Mouse (Mus musculus) cerebellum, postnatal 10 days (tissue): Measurements from ENCODE around the gene Slc52a3.
"Not testable (repeated sequence)": the region's sequence is repeated elsewhere in the genome, so short reads cannot be mapped to it uniquely, and the experiment has no call there.

Experiments
- DNase-seq, 2 experiments: peaks; one replicate each; pipeline ENCODE4 v3.0.0; 2021; ENCODE audit warnings: mixed read lengths in 2 of 2

The Slc52a3 gene

DNA sequence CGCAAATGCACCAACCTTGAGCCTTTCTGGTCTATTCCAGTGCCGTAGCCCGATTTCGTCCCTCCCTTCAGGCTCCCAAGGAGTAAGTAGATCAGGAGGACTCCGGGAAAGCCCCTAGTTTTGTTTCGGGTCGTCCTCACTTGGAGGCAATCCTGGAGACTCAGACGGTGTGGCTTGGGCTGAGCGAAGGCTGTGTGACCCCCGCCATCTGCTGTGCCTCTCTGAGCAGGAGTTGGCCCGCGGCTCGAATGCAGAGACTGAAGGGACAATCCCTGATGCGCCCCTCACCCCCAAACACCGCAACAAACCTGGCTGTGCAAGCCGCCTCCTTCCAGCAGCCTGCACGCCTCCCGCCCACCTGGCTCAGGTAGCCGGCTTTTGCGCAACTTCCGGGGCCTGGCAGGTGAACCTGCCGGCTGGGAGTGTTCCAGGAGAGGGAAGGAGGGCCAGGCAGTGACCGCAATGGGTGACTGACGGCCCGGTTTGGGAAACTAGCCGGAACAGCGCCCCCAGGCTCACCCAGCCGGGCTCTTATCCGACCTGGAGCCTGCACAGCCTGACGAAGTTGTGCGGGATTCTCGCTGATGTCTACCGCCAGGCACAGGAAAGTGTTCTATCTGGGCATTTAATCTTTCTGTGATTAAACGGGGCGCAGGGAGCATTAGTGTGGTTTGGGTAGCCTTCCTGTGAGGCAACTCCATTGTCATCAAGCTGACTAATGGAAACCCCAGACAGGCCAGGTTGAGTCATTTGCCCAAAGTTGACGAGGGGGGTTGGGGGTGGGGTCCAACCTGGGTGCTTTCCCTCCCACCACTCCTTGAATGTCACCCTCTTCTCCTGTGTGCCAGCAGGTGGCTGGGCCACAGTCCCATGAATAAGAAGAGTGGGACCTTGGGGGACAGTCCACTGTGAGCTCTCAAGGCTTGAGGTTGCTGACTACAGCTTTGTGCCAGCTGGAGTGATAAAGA is 22.4 kb upstream of the Slc52a3 start:
- peak; percentile 71 to 79 for DNase-seq

DNA sequence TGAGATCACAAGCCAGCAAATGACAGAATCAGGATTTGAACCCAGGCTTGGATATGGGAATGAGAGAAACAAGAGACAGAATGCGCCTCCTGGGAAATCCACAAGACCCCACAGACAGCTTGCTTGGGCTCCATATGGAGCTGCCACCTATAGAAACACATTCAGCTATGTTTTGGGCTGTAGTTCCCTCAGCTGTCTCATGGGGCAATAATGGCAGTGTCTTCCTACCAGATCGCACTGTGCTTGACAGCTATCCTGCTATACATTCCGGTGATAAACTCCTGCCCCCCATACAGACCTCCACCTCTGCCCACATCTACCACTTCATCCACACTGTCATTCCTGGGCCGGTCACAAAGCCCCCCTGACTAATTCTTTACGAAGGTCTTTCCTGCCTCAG is 21.0 kb upstream of the Slc52a3 start:
- DNase-seq = no peak

DNA sequence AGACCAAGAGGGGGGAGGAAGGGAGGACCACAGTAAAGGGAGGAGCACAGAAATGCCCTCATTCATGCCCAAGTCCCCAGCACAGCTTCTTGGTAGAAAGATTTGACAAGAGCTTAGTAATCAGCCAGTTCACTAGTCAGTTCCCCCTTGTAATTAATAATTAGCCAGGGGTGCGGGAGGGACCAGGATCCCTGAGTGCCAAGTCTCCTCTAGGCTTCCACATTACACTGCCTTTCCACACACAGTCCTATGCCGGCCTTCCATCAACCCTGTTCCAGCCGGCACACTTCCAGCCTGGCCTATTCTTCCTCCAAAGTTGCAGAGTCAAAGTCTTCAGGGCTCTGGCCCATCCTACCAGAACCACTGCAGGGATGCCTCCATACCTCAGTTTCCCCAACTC is 20.2 kb upstream of the Slc52a3 start:
- DNase-seq = no peak

DNA sequence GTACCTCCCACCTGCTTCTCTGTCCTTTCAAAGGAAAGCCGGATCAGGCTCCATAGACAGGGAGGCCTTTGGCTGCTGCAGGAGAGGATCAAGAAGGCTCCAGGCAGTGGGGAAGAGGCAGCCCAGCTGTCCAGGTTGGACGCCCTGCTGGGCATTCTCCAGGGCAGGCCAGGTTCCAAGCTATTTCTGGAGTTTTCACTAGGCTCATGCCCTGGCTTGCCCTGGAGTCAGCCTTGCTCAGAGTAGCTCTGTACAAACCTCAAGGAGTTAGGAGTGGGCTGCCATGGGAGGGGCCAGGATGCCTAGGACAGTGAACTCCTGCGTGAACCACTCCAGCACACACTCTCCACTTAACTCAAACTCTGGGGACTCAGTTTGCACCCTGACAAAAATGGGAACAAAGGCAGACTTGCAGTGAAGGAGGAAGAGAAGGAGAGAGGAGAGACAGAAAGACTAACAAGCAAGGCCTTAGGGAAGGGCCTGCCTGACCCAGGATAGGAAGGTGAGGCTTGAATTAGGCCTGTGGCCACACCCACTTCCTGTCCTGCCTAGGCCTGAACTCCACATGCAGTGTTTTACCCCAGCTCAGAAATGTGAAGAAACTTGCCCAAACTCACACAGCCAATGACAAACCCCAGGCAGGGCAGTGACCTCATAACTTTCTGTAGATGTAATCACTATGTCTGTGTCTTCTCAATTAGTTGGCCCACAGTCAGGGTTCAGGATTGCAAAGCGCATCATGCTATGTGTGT is 18.4 kb upstream of the Slc52a3 start:
- DNase-seq = peak; percentile 79 to 86

GRCm38 (mm10) chr2:151978494-151978893 is 17.8 kb upstream of the Slc52a3 start:
- peak in 1 of 2 experiments; percentile 33 for DNase-seq

DNA sequence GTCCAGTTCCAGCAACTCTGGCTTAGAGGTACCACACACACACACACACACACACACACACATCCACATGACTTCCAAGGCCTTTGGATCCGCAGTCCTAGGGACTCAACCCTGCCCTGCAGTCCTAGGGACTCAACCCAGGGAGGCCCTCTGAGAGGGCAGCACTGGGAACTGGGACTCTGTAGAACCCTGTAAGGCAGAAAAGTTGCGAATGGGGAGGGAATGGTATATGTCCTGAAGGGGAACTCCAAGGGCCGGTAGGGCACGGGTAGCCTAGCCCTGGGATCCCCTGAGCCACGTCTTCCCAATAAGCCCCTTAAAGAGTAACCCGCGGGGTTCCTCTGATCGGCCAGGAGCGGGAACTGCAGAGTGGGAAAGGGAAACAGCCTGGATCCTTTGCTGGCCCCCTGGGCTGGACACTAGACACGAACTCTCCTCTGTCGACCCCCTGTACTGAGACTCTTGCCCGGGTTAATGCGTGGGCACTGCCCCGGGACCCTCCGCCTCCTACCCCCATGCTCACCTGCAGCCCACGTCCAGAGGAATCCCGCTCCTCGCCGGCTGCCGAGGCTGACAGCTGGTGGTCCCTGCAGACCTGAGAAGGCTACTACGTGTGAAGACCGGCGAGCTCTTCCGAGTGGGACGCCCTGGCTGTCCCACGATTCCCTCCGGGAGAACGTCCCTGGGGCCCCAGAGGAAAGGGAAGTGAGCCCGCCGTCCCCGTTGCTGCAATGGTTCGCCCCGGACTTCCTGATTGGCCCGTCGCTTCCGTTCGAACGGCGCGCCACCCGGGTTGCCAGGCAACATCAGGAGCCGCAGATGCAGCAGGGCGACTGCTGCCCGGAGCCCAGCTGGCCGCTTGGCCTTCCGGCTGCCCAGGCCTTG is 16.6 kb upstream of the Slc52a3 start, which contains the start of gene Fam110a:
Gene Fam110a (minus strand): TSS at position 750 of the 885 bp plus-strand sequence.
- peak; percentile 95 to 97 for DNase-seq

- DNase-seq = no peak
These were observed 16.0 kb upstream of the Slc52a3 start for GRCm38 (mm10) chr2:151980355-151980693.

GRCm38 (mm10) chr2:151981268-151981667 is 15.0 kb upstream of the Slc52a3 start:
- DNase-seq = no peak

DNA sequence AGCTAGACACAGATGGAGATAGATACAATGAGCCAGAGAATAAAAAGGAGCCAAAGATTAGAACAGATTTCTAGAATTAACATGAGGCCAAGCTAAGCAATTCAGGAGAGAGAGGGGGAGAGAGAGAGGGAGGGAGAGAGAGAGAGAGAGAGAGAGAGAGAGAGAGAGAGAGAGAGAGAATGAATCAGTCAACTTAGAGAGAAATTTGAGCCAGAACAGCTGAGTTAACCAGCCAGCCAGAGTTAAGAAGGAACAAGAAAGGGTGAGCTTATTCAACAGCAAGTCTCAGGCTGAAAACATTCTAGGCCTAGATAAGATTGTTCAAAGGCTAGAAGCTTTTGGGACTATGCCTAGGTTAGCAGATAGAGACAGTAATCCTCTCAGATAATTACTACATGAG is 13.8 kb upstream of the Slc52a3 start:
- DNase-seq = no peak

GRCm38 (mm10) chr2:151984019-151984418 is 12.3 kb upstream of the Slc52a3 start:
- no peak for DNase-seq

GRCm38 (mm10) chr2:151985426-151986172 is 10.7 kb upstream of the Slc52a3 start:
- DNase-seq = no peak

GRCm38 (mm10) chr2:151986958-151987357 is 9.4 kb upstream of the Slc52a3 start:
- DNase-seq = no peak

DNA sequence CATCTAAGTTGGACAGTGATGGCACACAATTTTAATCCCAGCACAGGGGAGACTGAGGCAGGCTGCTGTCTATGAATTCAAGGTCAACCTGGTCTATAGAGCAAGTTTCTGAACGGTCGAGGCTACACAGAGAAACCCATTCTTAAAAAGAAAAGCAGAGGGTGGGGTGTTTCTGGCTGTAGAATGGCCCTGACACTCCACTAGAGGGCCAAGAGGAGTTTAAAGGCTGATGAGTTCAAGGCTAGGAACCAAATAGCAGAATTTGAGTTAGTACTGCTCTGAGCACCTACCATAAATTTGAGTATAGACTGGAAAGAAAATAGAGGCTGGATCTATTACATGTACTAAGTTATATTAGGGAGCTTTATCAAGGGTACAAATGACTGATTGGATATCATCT is 7.3 kb upstream of the Slc52a3 start:
- no peak for DNase-seq

GRCm38 (mm10) chr2:151990985-151991394 is 5.3 kb upstream of the Slc52a3 start:
- DNase-seq = peak; percentile 89 to 94

- peak; percentile 54 to 62 for DNase-seq
These were observed 4.9 kb upstream of the Slc52a3 start for GRCm38 (mm10) chr2:151991446-151991845.

DNA sequence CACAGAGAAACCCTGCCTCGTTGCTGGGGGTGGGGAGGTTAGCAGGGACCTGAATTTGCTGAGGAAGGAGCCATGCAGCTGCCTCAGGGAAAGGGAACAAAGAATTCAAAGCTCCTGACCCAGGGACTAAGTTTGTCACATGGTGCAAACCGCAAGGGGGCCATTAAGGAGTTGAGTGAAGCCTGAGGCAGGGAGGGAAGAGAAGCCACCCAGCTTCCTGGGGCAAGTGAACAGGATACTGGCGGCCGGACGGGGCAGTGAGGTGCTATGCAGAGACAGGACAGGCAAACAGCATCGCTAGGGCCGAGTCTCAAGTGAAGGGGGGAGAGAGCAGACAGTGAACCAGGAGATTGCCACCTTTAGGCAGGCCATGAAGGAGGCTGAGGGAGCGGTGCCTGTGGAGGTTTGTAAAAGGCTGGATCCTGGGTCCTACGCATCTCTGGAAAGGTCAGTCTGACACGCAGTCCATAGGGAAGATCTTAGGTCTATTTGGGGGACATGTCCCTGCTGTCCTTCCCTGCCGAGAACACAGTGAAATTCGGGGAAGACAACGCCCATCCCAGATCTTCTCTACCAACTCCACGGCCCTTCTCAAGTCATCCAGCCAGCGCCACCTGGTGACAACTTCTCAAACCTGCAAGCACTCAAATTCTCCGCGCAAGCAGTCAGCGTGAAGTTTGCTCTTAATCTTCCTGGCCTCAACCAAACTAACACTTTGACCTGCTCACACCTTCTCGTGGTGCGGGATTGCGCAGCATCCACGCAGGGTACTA is 1.8 kb upstream of the Slc52a3 start:
- peak; percentile 88 to 92 for DNase-seq

DNA sequence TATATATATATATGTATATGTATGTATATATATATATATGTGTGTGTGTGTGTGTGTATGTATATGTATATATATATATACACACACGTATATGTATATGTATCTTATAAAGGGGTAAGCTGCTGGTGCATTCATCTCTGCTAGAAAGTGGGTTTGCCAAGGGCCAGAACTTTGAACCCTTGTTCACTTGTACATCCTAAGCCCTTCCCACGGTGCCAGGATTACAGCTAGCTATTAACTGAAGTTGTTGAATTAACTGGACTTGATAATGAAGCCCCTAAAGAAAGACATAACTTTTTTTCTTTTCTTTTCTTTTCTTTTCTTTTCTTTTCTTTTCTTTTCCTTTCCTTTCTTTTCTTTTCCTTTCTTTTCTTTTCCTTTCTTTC is 872 bp downstream of the Slc52a3 start:
- DNase-seq = not testable (repeated sequence)

DNA sequence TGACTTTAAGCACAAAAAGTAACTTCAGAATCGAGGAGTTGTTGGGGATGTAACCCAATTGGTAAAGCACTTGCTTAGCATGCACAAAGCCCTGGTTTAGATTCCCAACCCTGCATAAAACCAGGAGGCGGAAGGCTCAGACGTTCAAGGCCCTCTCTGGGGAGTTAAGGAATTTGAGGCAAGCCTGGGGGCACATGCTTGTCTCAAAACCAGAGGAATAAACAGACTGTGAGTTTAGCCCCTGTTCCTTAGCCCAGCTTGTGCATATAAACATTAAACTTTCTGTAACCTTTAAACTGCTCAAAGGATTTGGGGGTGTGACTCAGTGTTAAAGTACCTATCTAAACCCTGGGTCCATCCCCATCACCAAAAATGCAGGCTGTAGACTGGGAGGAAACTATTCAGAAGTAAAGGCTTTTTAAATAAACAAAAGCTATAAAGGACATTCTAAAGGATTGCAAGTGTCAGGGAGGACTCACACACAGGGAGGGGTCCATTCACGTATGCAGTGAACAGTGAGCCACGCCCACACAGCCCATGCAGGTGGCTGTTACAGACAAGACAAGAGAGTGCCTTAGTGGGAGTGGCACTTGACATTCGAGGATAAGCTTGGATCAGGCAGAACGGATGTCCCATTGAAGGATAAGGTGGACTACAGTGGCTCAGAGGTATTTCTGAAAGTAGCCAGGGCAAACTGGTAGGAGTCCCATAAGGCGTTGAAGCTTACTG is 1.6 kb downstream of the Slc52a3 start:
- DNase-seq = no peak

- DNase-seq = no peak
These were observed 2.2 kb downstream of the Slc52a3 start for GRCm38 (mm10) chr2:151998505-151998899.

- no peak for DNase-seq
These were observed 2.6 kb downstream of the Slc52a3 start for GRCm38 (mm10) chr2:151998932-151999331.
